In the genomic region with DNA sequence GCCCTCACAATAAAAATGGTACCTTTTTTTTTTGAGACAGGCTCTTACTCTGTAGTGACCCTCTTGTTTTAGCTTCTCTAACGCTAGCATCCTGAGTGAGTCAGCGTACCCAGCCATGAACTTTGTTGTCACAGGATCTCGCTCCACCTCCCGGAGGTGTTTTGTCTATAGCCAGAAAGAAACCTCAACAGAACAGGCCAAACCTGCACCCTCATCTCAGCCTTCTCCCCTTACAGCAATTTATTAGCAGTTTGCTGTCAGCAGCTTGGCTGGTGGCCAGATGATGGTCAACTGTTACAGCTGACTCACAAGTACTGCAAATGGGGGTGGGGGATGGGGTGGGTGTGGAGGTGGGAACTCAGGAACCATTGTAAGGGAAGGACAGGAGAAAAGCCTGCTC, we compare ENCODE assay signal across 9 mouse cellular contexts. TPM values are rescaled to one million over a fixed set of nuclear protein-coding genes. Genes with fewer than 3 reads are reported as not detected.
DNase-seq lines count a peak whose midpoint lies in the region; ATAC-seq and TF ChIP-seq lines count a peak whose summit lies in the region.
"Had no signal": no experiment of that assay in that cellular context is flagged by ENCODE, and none has a peak within 500 bp of the region (broad histone marks: within the 10 kb centered on the region; RNA-seq: fewer than 3 reads in every experiment).

No protein-coding gene starts in this region.

- no peak for TF ChIP-seq CTCF in left cerebral cortex, adult 2 months (IDR thresholded peaks at IDR 0.05)

- H3K27ac ChIP-seq in kidney, embryonic 16.5 days (ENCODE audit: low read length) = no peak overlapping the region
- H3K27ac ChIP-seq in left cerebral cortex, adult 2 months = no peak overlapping the region
- H3K27ac ChIP-seq: liver, embryonic 15.5 days had no signal

- H3K27me3 ChIP-seq in kidney, embryonic 16.5 days (ENCODE audit: insufficient read depth, low read length) = no peaks in the 10 kb centered on the region
- H3K27me3 ChIP-seq: liver, embryonic 15.5 days had no signal

- intact Hi-C loops in left cerebral cortex, adult 2 months (cut with DNase I) = no loop called here

- no peaks in the 10 kb centered on the region for H3K9me3 ChIP-seq in kidney, embryonic 16.5 days (ENCODE audit: low read length)
- H3K9me3 ChIP-seq: liver, embryonic 15.5 days had no signal

- no peak overlapping the region for H3K4me3 ChIP-seq in kidney, embryonic 16.5 days (ENCODE audit: low read length)
- no peak overlapping the region for H3K4me3 ChIP-seq in left cerebral cortex, adult 2 months
- H3K4me3 ChIP-seq: liver, embryonic 15.5 days had no signal

- peaks cover 77% of the 10 kb centered on the region for H3K36me3 ChIP-seq in kidney, embryonic 16.5 days (ENCODE audit: insufficient read depth, low read length)

- no peak overlapping the region for H3K9ac ChIP-seq in kidney, embryonic 16.5 days (replicated peaks; ENCODE audit: low read length)
- H3K9ac ChIP-seq: liver, embryonic 15.5 days had no signal

- 54% methylated on average over 4 of the region's 4 CpGs for WGBS in kidney, embryonic 16.5 days

- ATAC-seq in kidney, embryonic 16.5 days (ENCODE audit: low FRiP score, low TSS enrichment) = no peak

- H3K4me2 ChIP-seq in kidney, embryonic 16.5 days (replicated peaks; ENCODE audit: low read depth, low read length) = no peak overlapping the region
- H3K4me2 ChIP-seq: liver, embryonic 15.5 days had no signal

- peaks cover 17% of the 10 kb centered on the region for H3K4me1 ChIP-seq in kidney, embryonic 16.5 days (ENCODE audit: insufficient read depth, low read length)

- DNase-seq in kidney, adult 11 months = peak; percentile 59
- peak; percentile 58 for DNase-seq in MEL-GATA-1-ER (ENCODE audit: extremely low read depth, low read depth)
- peak; percentile 87 to 89 for DNase-seq in adrenal gland, postnatal 36 days
- DNase-seq in lung, postnatal 36 days = peak; percentile 63
- no peak for DNase-seq in right cerebral cortex, adult 18-20 months
- no peak for DNase-seq in left cerebral cortex, adult 2 months (ENCODE audit: extremely low spot score in 1 of 2, low spot score in 2 of 2)
- DNase-seq in spleen, adult 12 weeks (ENCODE audit: low spot score) = no peak

RNA-seq across cellular contexts. Expression of gene Hjurp, which starts 15.2 kb away (rescaled TPM):
- 168 and 187 TPM in 2 replicates for polyA plus RNA-seq in kidney, embryonic 16.5 days (2015; fragmentation: Nextera tagmentation; extraction: Ambion mirVana)
- total RNA-seq in adrenal gland, postnatal 36 days (2021) = 10 to 100 TPM; 31.0 to 35.9 TPM
- 10 to 100 TPM; 45.8 to 47.2 TPM for total RNA-seq in left cerebral cortex, adult 2 months (2021)

RNA-seq across cellular contexts. Expression of gene Trpm8, which starts 15.2 kb away (rescaled TPM):
- polyA plus RNA-seq in kidney, embryonic 16.5 days (2015; fragmentation: Nextera tagmentation; extraction: Ambion mirVana) = not detected in 2 replicates
- total RNA-seq in adrenal gland, postnatal 36 days (2021) = not detected
- under 1 TPM; 0.23 to 0.26 TPM for total RNA-seq in left cerebral cortex, adult 2 months (2021)
- polyA plus RNA-seq: liver, embryonic 15.5 days had no signal

RNA-seq across cellular contexts. Expression of gene Mroh2a, which starts 35.5 kb away (rescaled TPM):
- 1.3 and 2.8 TPM in 2 replicates for polyA plus RNA-seq in kidney, embryonic 16.5 days (2015; fragmentation: Nextera tagmentation; extraction: Ambion mirVana)
- total RNA-seq in adrenal gland, postnatal 36 days (2021) = under 1 TPM; 0.30 to 0.43 TPM
- under 1 TPM in 1 of 2 experiments, not detected in 1; 0.19 TPM for total RNA-seq in left cerebral cortex, adult 2 months (2021)

RNA-seq across cellular contexts. Expression of gene Ugt1a1, which starts 50.5 kb away (rescaled TPM):
- 2.4 TPM in 2 replicates for polyA plus RNA-seq in kidney, embryonic 16.5 days (2015; fragmentation: Nextera tagmentation; extraction: Ambion mirVana)
- total RNA-seq in adrenal gland, postnatal 36 days (2021) = 10 to 100 TPM in 1 of 2 experiments, under 1 TPM in 1; 0.73 to 55.5 TPM
- under 1 TPM in 1 of 2 experiments, not detected in 1; 0.32 TPM for total RNA-seq in left cerebral cortex, adult 2 months (2021)

RNA-seq across cellular contexts. Expression of gene Dnajb3, which starts 56.7 kb away (rescaled TPM):
- polyA plus RNA-seq in kidney, embryonic 16.5 days (2015; fragmentation: Nextera tagmentation; extraction: Ambion mirVana) = 10.4 and 11.2 TPM in 2 replicates
- 1 to 10 TPM; 1.5 to 5.9 TPM for total RNA-seq in adrenal gland, postnatal 36 days (2021)
- 1 to 10 TPM; 1.8 to 1.9 TPM for total RNA-seq in left cerebral cortex, adult 2 months (2021)

Comparison
In these comparisons a context has a peak if more than half of its experiments do, and no peak if none do; other contexts are left out.
1. DNase-seq: peak in kidney, adult 11 months (single experiment), MEL-GATA-1-ER (single experiment), adrenal gland, postnatal 36 days (2 of 2) and lung, postnatal 36 days (single experiment); none in right cerebral cortex, adult 18-20 months (single experiment), left cerebral cortex, adult 2 months (0 of 2) and spleen, adult 12 weeks (single experiment).